Mouse (Mus musculus) limb, embryonic 10.5 days (tissue): ENCODE results near the gene Rasa4. TPM values are rescaled to one million over a fixed set of nuclear protein-coding genes. Genes with fewer than 3 reads are reported as not detected.
A peak's percentile ranks its signal among the peaks of the same experiment; 100 is the strongest.
"Not testable (repeated sequence)": the region's sequence is repeated elsewhere in the genome, so short reads cannot be mapped to it uniquely, and the experiment has no call there.

Source experiments
- DNase-seq: peaks from one replicate; pipeline ENCODE4 v3.0.0-alpha.2; 2017; ENCODE audit warnings: low spot score
- H3K27ac ChIP-seq: fragments of 300-500 bp; sonication (generic); 2 replicates; pipeline ENCODE4 v1.5.1; 2016; ENCODE audit warnings: mild to moderate bottlenecking
- H3K27me3 ChIP-seq: fragments of 300-500 bp; sonication (generic); 2 replicates; pipeline ENCODE4 v1.6.1; 2016; ENCODE audit warnings: low read depth, mild to moderate bottlenecking; ENCODE audit not compliant: poor library complexity, severe bottlenecking
- H3K36me3 ChIP-seq: fragments of 300-500 bp; sonication (generic); 2 replicates; pipeline ENCODE4 v1.6.1; 2016; ENCODE audit warnings: mild to moderate bottlenecking, moderate library complexity
- H3K4me1 ChIP-seq: fragments of 300-500 bp; sonication (generic); 2 replicates; pipeline ENCODE4 v1.6.1; 2016
- H3K4me3 ChIP-seq: fragments of 300-500 bp; sonication (generic); 2 replicates; pipeline ENCODE4 v1.5.1; 2016; ENCODE audit warnings: mild to moderate bottlenecking, moderate library complexity
- H3K9me3 ChIP-seq: fragments of 300-500 bp; sonication (generic); replicated peaks from 2 replicates; pipeline ENCODE4 v1.6.1; 2016; ENCODE audit warnings: mild to moderate bottlenecking
- WGBS: fragments of 180-500 bp; shearing (Covaris S2); methylation state at CpG from one replicate; pipeline ENCODE4 v1.1.7; 2016; 5-methylcytosine and 5-hydroxymethylcytosine counted together
- polyA plus RNA-seq: library from polyadenylated mRNA; unstranded; fragments of >200 nt; fragmentation: Nextera tagmentation; extraction: Ambion mirVana; gene quantifications from 2 replicates; pipeline ENCODE4 v1.2.1, GENCODE M21; 2016

Gene Rasa4
- 1.1 and 2.4 TPM in 2 replicates for polyA plus RNA-seq

- Histone ChIP-seq H3K36me3 (no peaks in the 10 kb centered on the region), H3K27ac (peak within 1 kb of the TSS; percentile 50; the same call in 1 of the 2 replicates), H3K27me3 (peaks cover 50% of the 10 kb centered on the region), H3K4me1 (peaks cover 25% of the 10 kb centered on the region), H3K9me3 (no peaks in the 10 kb centered on the region), H3K4me3 (peak within 1 kb of the TSS; percentile 66)
- peak; percentile 89 for DNase-seq
- 1% methylated on average over 28 of the region's 28 CpGs for WGBS
Measured at GRCm38 (mm10) chr5:136083669-136084107, at the start of gene Rasa4. Gene Rasa4, plus strand, starts transcription at chr5:136083916.

GRCm38 (mm10) chr5:136034868-136035267, 48.8 kb upstream of the Rasa4 start:
- H3K4me1 ChIP-seq = peaks cover 9% of the 10 kb centered on the region; the same call in 1 of the 2 replicates
- H3K27me3 ChIP-seq = no peaks in the 10 kb centered on the region
- 89% methylated on average over 4 of the region's 4 CpGs for WGBS
- no peak overlapping the region for H3K27ac ChIP-seq
- no peak overlapping the region for H3K4me3 ChIP-seq
- peaks cover 34% of the 10 kb centered on the region for H3K36me3 ChIP-seq
- no peak for DNase-seq
- H3K9me3 ChIP-seq = no peaks in the 10 kb centered on the region

DNA sequence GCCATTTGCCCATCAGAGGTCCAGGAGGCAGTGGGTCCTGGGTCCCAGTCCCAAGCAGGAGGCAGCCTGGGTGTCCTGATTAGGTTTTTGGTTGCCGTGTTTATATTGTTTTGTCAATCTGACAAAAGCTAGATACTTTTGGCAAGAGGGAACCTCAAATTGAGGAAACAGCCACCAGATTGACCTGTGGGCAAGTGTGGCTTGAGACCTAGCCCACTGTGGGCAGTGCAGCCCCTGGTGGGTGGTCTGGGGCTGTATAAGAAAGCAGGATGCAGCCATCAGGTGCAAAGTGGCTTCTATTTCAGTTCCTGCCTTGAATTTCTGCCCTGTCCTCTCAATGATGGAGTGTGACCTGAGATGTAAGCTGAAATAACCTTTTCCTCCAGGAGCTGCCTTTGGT, 48.4 kb upstream of the Rasa4 start:
- no peaks in the 10 kb centered on the region for H3K9me3 ChIP-seq
- no peaks in the 10 kb centered on the region for H3K27me3 ChIP-seq
- H3K4me1 ChIP-seq = peaks cover 12% of the 10 kb centered on the region; the same call in 1 of the 2 replicates
- 86% methylated on average over 1 of the region's 1 CpGs for WGBS
- no peak overlapping the region for H3K4me3 ChIP-seq
- H3K36me3 ChIP-seq = peaks cover 30% of the 10 kb centered on the region
- no peak for DNase-seq
- H3K27ac ChIP-seq = no peak overlapping the region

DNA sequence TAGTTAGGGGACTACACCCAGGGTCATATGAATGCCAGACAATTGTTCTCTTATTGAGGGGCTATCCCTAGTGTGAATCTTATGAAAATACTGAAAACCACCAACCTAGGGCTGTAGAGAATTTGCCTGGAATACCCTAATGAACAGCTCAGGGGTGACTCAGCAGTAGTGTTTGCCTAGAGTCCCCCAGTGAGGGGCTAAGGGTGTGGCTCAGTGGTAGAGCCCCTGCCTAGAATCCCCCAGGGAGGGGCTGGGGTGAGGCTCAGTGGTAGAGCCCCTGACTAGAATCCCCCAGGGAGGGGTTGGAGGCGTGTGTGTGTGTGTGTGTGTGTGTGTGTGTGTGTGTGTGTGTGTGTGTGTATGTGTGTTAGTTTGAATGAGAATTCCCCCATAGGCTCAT, 47.0 kb upstream of the Rasa4 start:
- H3K36me3 ChIP-seq = peaks cover 17% of the 10 kb centered on the region
- peaks cover 12% of the 10 kb centered on the region; the same call in 1 of the 2 replicates for H3K4me1 ChIP-seq
- H3K9me3 ChIP-seq = no peaks in the 10 kb centered on the region
- H3K27ac ChIP-seq = no peak overlapping the region
- H3K4me3 ChIP-seq = no peak overlapping the region
- WGBS = 88% methylated on average over 1 of the region's 1 CpGs
- no peak for DNase-seq
- H3K27me3 ChIP-seq = no peaks in the 10 kb centered on the region

- Histone ChIP-seq H3K27me3 (no peaks in the 10 kb centered on the region), H3K27ac (peak within 1 kb of the TSS; percentile 28; the same call in 1 of the 2 replicates), H3K36me3 (peaks cover 2% of the 10 kb centered on the region; the same call in 1 of the 2 replicates), H3K9me3 (no peaks in the 10 kb centered on the region), H3K4me3 (no peak within 1 kb of the TSS), H3K4me1 (peaks cover 12% of the 10 kb centered on the region; the same call in 1 of the 2 replicates)
- DNase-seq = no peak
- 69% methylated on average over 17 of the region's 17 CpGs for WGBS
Measured at GRCm38 (mm10) chr5:136038258-136039214, 45.2 kb upstream of the Rasa4 start, which contains the start of gene Upk3b. Gene Upk3b, plus strand, starts transcription at chr5:136038496.

DNA sequence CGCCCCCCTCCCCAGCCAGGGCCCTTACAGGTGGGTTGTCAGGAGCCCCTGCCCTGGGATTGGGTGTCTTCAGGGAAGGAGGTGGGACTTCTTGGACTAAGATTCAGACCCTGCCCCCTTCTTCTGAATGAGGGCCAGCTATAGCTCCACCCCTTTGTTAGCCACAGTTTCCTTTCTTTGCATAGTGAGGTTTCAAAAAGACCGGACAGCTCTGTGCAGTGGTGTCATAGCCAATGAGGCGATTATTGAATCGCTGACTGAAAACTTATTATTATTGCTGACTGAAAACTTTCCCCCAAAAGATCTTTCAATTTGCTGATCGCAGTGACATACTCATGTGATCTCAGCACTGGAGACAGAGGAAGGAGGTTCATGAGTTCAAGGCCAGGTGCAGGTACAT, 43.5 kb upstream of the Rasa4 start:
- 49% methylated on average over 5 of the region's 5 CpGs for WGBS
- Histone ChIP-seq H3K4me3 (peak overlapping the region; percentile 32), H3K27me3 (no peaks in the 10 kb centered on the region), H3K4me1 (peaks cover 19% of the 10 kb centered on the region), H3K9me3 (no peaks in the 10 kb centered on the region), H3K27ac (no peak overlapping the region), H3K36me3 (no peaks in the 10 kb centered on the region)
- no peak for DNase-seq

- no peak overlapping the region for H3K27ac ChIP-seq
- no peaks in the 10 kb centered on the region for H3K27me3 ChIP-seq
- 43% methylated on average over 2 of the region's 2 CpGs for WGBS
- H3K9me3 ChIP-seq = no peaks in the 10 kb centered on the region
- no peak for DNase-seq
- no peaks in the 10 kb centered on the region for H3K36me3 ChIP-seq
- H3K4me1 ChIP-seq = peaks cover 22% of the 10 kb centered on the region
- H3K4me3 ChIP-seq = no peak overlapping the region
Measured at GRCm38 (mm10) chr5:136041260-136041659, 42.5 kb upstream of the Rasa4 start.

DNA sequence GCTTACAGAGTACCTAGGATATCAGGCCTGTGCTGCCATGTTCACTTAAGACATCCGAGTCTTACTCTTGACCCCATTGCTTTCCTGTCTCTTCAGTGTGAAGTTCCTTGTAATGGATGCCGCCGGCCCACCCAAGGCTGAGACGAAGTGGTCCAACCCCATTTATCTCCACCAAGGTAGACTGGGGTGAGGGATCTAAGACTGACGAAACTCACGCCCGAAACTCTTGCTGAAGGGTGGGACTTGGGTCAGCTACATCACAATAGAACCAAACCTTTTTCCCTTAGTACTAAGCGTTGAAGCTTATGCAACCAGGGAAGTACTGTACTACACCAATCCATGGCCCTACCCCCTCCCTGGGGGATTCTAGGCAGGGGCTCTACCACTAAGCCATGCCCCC, 42.0 kb upstream of the Rasa4 start:
- Histone ChIP-seq H3K27me3 (no peaks in the 10 kb centered on the region), H3K9me3 (no peaks in the 10 kb centered on the region), H3K4me3 (no peak overlapping the region), H3K4me1 (peaks cover 26% of the 10 kb centered on the region), H3K36me3 (no peaks in the 10 kb centered on the region), H3K27ac (no peak overlapping the region)
- WGBS = 96% methylated on average over 8 of the region's 8 CpGs
- DNase-seq = no peak

DNA sequence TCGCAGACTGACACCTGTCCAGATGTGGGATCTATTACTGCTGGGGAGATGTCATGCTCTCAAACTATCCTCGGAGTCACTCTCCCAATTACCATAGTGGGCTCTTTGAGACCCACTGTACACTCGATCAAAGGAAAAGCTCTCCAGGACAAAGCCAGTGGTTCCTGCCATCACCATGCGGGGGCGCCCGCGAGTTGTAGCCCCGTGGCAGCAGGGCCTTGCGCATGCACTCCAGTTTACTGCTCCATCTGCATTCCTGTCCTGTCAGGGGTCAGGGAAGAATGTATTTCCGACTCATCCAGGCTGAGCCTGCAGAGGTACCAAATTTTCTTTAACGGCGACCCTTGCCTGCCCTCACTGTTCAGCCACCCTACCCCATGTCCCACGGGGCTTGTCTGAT, 38.9 kb upstream of the Rasa4 start:
- Histone ChIP-seq H3K4me3 (no peak overlapping the region), H3K27me3 (no peaks in the 10 kb centered on the region), H3K4me1 (peaks cover 19% of the 10 kb centered on the region), H3K36me3 (no peaks in the 10 kb centered on the region), H3K27ac (no peak overlapping the region), H3K9me3 (no peaks in the 10 kb centered on the region)
- 69% methylated on average over 13 of the region's 13 CpGs for WGBS
- no peak for DNase-seq

GRCm38 (mm10) chr5:136045408-136045807, 38.3 kb upstream of the Rasa4 start:
- Histone ChIP-seq H3K27me3 (no peaks in the 10 kb centered on the region), H3K9me3 (no peaks in the 10 kb centered on the region), H3K27ac (no peak overlapping the region), H3K4me3 (no peak overlapping the region), H3K4me1 (peaks cover 15% of the 10 kb centered on the region; the same call in 1 of the 2 replicates), H3K36me3 (no peaks in the 10 kb centered on the region)
- 36% methylated on average over 9 of the region's 9 CpGs for WGBS
- peak; percentile 37 for DNase-seq

DNA sequence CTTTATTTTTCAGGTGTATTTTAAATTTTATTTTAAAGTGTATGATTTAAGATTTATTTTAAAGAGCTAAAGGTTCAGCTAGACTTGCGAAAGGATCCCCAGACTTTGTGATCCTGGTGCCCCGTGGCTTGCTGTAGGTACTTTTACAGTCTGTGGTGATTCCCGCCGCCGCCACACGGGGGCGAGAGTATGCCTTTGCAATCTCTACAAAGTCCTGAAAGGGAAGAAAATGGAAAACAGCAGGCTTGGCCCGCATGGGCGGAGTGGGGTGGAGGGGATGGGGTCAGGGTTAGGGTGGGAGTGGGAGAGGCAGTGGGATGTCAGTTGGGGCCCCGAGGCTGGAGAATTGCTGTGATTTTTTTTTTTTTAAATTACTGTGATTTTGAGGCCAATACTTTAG, 37.7 kb upstream of the Rasa4 start:
- 5% methylated on average over 10 of the region's 10 CpGs for WGBS
- Histone ChIP-seq H3K27ac (0 out of 2 replicates have a peak overlapping the region, but pooled peaks have one; percentile 28), H3K4me3 (no peak overlapping the region), H3K4me1 (peaks cover 15% of the 10 kb centered on the region; the same call in 1 of the 2 replicates), H3K9me3 (no peaks in the 10 kb centered on the region), H3K27me3 (no peaks in the 10 kb centered on the region), H3K36me3 (no peaks in the 10 kb centered on the region)
- DNase-seq = peak; percentile 95

DNA sequence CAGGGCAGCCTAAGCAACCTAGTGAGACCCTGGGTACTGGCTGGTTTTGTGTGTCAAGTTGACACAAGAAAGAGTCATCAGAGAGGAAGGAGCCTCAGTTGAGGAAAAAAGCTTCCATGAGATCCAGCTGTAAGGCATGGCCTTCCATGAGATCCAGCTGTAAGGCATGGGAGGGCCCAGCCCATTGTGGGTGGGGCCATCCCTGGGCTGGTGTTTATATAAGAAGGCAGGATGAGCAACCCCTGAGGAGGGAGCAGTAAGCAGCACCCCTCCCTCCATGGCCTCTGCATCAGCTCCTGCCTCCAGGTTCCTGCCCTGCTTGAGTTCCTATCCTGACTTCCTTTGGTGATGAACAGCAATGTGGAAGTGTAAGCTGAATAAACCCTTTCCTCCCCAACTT, 35.2 kb upstream of the Rasa4 start:
- not testable (repeated sequence) for H3K36me3 ChIP-seq, H3K27me3 ChIP-seq, H3K4me3 ChIP-seq, H3K27ac ChIP-seq, DNase-seq, H3K9me3 ChIP-seq
- H3K4me1 ChIP-seq = peaks cover 26% of the 10 kb centered on the region

DNA sequence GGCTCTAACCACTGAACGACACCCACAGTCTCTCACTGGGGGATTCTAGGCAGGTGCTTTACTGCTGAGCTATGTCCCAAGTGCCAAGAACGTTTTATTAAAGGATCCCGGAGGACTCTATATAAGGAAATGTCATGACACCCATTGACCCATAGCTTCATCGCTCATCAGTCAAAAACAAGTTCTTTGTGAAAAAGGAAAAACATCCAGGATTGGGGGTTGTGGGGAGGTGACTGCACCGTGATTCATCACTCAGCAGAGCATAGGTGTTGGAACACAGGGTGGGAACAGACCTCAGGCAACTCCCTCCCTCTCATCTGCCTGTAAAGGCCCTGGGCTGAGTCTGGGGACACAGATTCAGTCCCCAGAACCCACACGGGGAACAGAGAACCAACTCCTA, 33.8 kb upstream of the Rasa4 start:
- no peak overlapping the region for H3K4me3 ChIP-seq
- H3K9me3 ChIP-seq = no peaks in the 10 kb centered on the region
- H3K27me3 ChIP-seq = no peaks in the 10 kb centered on the region
- no peak overlapping the region for H3K27ac ChIP-seq
- peaks cover 21% of the 10 kb centered on the region for H3K4me1 ChIP-seq
- no peaks in the 10 kb centered on the region for H3K36me3 ChIP-seq
- no peak for DNase-seq
- WGBS = 66% methylated on average over 6 of the region's 6 CpGs
